Mouse (Mus musculus): ENCODE data around the gene Nek11.
"Not testable (repeated sequence)": the region's sequence is repeated elsewhere in the genome, so short reads cannot be mapped to it uniquely, and the experiment has no call there.

Nek11 gene

DNA sequence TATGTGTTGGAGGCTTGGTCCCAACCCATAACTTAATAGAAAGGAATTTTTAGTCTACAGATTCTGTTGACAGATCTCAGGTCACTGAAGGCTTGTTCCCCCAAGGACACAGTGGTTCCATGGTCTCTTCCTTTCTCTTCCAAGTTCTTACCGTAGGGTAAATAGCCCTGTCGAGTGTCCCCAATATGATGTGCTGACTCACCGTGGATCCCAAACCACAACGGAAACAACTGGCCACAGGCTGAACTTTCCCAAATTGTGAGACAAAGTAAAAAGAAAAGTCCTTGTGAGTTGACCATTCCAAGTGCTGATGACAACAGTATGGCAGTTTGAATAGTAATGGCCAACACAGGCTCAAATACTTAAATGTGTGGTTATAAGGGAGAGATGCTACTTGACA, 144.1 kb downstream of the Nek11 start:
- POLR2A ChIA-PET = no interaction called here
- CTCF ChIA-PET = no interaction called here

GRCm38 (mm10) chr9:105244024-105244423, 151.3 kb downstream of the Nek11 start:
- CTCF ChIA-PET = interaction anchor here in 1 of 4 experiments (0.6 kb wide), 1 partner anchor 79 kb away, joined by 3 read pairs; no protein-coding TSS in a partner anchor

DNA sequence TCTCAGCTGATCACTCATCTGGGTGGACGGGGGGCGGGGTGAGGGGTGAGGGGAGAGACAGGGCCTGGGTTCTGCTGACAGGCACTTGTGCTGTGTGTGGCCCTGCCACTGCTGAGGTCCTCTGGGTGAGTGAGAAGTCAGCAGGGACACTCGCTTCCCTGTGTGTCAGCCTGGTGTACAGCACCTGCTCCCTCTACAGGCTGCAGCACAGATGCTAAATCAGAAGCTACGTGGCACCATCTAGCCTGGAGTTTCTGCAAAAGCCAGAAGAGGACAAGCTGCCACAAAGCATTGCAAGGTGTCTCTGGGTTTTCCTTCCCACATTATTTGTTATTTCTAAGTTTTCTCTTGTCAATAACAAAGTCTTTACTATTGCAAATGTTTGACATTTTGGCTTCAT, 180.9 kb downstream of the Nek11 start:
- CTCF ChIA-PET = no interaction called here
- POLR2A ChIA-PET = interaction anchor here in 1 of 4 experiments (0.6 kb wide), 1 partner anchor 60 kb away, joined by 6 read pairs; no protein-coding TSS in a partner anchor

More at GRCm38 (mm10) chr9:105244024-105244423, 151.3 kb downstream of the Nek11 start:
- POLR2A ChIA-PET = interaction anchor here in 1 of 4 experiments (0.6 kb wide), 1 partner anchor 403 kb away, joined by 3 read pairs; no protein-coding TSS in a partner anchor

GRCm38 (mm10) chr9:105200305-105200704, 195.0 kb downstream of the Nek11 start:
- ChIA-PET POLR2A (no interaction called here), CTCF (no interaction called here)

- ChIA-PET POLR2A (no interaction called here), CTCF (no interaction called here)
Observed at GRCm38 (mm10) chr9:105186725-105187124, 208.6 kb downstream of the Nek11 start.

- ChIA-PET POLR2A (no interaction called here), CTCF (no interaction called here)
Observed at GRCm38 (mm10) chr9:105182392-105182791, 212.9 kb downstream of the Nek11 start.

DNA sequence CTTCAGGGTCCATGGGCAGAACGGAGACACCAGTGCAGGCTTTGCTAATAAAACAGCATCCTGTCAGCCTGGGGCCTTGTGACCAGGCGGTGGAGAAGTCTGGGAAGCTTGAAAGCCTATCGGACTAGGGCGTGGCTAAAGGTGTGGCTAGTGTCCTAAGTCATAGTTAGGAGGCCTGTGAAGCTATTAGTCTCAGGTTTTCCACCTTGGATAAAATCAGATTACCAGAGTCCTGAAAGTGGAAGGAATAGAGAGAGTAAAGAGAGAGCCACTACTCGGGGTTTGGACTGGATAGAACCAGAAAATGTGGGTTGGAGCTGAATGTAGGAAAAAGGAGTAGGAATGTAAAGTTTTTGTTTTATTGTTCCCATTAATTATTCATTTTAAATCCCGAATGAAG, 250.3 kb downstream of the Nek11 start, which contains the start of gene 1700080E11Rik:
1700080E11Rik (minus strand) TSS at position 101 of the 400 bp plus-strand sequence.
- CTCF ChIA-PET = no interaction called here
- POLR2A ChIA-PET = interaction anchor here in 2 of 4 experiments (0.5 to 1.1 kb wide), 3 partner anchors 13 to 1085 kb away, joined by 4 read pairs; partner anchors contain the start of gene Nudt16 (in 1 of the 2)

DNA sequence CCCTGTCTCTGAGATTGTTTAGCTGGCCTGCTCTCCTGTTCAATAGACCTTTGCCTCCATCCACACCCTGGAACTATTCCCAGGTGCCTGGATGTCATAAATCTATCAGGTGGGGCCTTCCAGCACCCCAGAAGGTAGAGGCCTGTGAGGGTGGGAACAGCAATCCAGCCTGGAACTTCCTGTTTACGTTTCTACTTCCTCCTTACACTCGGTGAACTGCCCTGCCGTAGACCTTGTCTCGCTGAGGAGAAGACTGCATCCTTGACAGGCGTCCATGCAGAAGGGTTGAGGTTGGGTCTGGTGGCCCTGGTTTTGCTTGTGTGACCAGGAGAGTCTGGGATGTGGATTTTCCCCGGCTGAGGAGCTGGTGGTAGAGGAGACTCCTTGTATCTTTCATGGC, 256.1 kb downstream of the Nek11 start:
- ChIA-PET CTCF (no interaction called here), POLR2A (no interaction called here)

DNA sequence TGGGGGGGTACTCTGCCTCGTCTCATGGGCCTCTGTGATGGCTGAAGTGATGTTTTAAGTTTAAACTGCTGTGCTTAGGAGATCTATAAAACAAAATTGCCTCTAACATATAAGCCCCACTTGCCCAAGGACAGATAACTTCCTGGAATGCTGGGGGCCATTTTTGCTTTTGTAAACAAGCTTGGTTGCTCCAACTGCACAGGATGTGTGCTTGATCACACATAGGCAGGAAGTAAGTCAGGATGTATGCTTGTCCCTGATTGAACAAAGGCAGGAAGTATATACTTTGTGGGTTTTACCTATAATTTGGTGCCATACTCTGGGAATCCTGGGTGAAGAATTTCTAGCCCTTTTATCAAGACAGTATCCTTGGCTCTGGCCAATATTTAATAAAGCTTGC, 258.9 kb downstream of the Nek11 start:
- ChIA-PET CTCF (no interaction called here), POLR2A (interaction anchor here in 1 of 4 experiments (0.7 kb wide), 1 partner anchor 556 kb away, joined by 3 read pairs; no protein-coding TSS in a partner anchor)

GRCm38 (mm10) chr9:105134536-105134935, 260.8 kb downstream of the Nek11 start:
- CTCF ChIA-PET = no interaction called here
- POLR2A ChIA-PET = no interaction called here

GRCm38 (mm10) chr9:105132002-105132367, 263.3 kb downstream of the Nek11 start:
- POLR2A ChIA-PET = interaction anchor here in 2 of 4 experiments (0.8 to 1.4 kb wide), 7 partner anchors 13 to 562 kb away, joined by 3 to 6 read pairs (median 4); partner anchors contain the start of genes 1700080E11Rik (in 1 of the 2), Aste1 (in 1 of the 2) and Nek11 (in 1 of the 2)
- CTCF ChIA-PET = no interaction called here

- ChIA-PET POLR2A (interaction anchor here in 2 of 4 experiments (0.8 to 1.4 kb wide), 7 partner anchors 13 to 562 kb away, joined by 3 to 6 read pairs (median 4); partner anchors contain the start of genes 1700080E11Rik (in 1 of the 2), Aste1 (in 1 of the 2) and Nek11 (in 1 of the 2)), CTCF (no interaction called here)
Observed at GRCm38 (mm10) chr9:105131253-105132001, 263.9 kb downstream of the Nek11 start, which contains the start of gene Nudt16. Nudt16 (minus strand) TSS chr9:105131824.

GRCm38 (mm10) chr9:105130331-105130730, 265.0 kb downstream of the Nek11 start:
- ChIA-PET CTCF (interaction anchor here in 1 of 4 experiments (0.9 kb wide), 1 partner anchor 720 kb away, joined by 3 read pairs; no protein-coding TSS in a partner anchor), POLR2A (no interaction called here)

DNA sequence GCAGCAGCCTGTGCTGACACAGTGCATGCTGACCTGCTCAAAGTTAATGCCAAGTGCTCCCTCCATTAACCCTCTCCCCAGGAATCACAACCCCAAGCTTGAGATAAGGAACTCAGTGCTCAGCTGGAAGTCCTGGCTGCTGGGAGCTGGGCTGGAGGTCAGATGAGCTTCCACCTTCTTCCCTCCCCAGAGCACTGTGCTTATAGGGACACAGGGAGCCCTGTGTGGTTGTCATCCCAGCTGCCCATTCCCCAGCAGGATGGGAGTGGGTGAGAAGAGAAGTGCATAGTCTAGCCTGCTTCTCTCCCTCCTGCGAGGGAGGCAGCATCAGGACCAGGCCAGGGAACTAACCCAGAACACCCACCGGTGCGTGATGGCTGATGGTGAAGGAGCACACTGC, 270.1 kb downstream of the Nek11 start:
- POLR2A ChIA-PET, CTCF ChIA-PET: not testable (repeated sequence)

All from embryonic stem cell, embryonic (primary cell).